Mouse (Mus musculus): ENCODE data around the gene Fbxw9.
"Not testable (repeated sequence)": the region's sequence is repeated elsewhere in the genome, so short reads cannot be mapped to it uniquely, and the experiment has no call there.

Gene Fbxw9

GRCm38 (mm10) chr8:85037681-85038531 lies 21.9 kb upstream of the Fbxw9 start:
- DNase-seq, result peak; percentile 45 to 49

GRCm38 (mm10) chr8:85043619-85044018 lies 16.2 kb upstream of the Fbxw9 start:
- DNase-seq, result no peak

- no peak for DNase-seq
Observed at GRCm38 (mm10) chr8:85057367-85057766, 2.5 kb upstream of the Fbxw9 start.

GRCm38 (mm10) chr8:85062603-85063002 lies 2.7 kb downstream of the Fbxw9 start:
- DNase-seq, result no peak

- no peak for DNase-seq
Observed at GRCm38 (mm10) chr8:85065213-85065612, 5.4 kb downstream of the Fbxw9 start.

GRCm38 (mm10) chr8:85067155-85067554 lies 7.3 kb downstream of the Fbxw9 start:
- no peak for DNase-seq

- no peak for DNase-seq
Observed at GRCm38 (mm10) chr8:85067982-85068381, 8.1 kb downstream of the Fbxw9 start, which contains the start of gene Gm5741. Gene Gm5741, minus strand, starts transcription at chr8:85067982.

GRCm38 (mm10) chr8:85071041-85071440 lies 11.2 kb downstream of the Fbxw9 start:
- DNase-seq, result no peak

GRCm38 (mm10) chr8:85071514-85072281 lies 11.8 kb downstream of the Fbxw9 start, which contains the start of gene Dhps:
Gene Dhps, plus strand, starts transcription at chr8:85071757.
- peak; percentile 92 to 94 for DNase-seq

- no peak for DNase-seq
Observed at GRCm38 (mm10) chr8:85072364-85072929, 12.6 kb downstream of the Fbxw9 start.

GRCm38 (mm10) chr8:85073041-85073612 lies 13.3 kb downstream of the Fbxw9 start:
- DNase-seq, result no peak

GRCm38 (mm10) chr8:85074167-85074566 lies 14.3 kb downstream of the Fbxw9 start:
- DNase-seq, result no peak

GRCm38 (mm10) chr8:85074617-85075016 lies 14.8 kb downstream of the Fbxw9 start:
- no peak for DNase-seq

- DNase-seq, result peak; percentile 39 to 40
Observed at GRCm38 (mm10) chr8:85076001-85076400, 16.1 kb downstream of the Fbxw9 start.

- DNase-seq, result peak; percentile 75 to 79
Observed at GRCm38 (mm10) chr8:85076993-85077392, 17.1 kb downstream of the Fbxw9 start.

GRCm38 (mm10) chr8:85080214-85080531 lies 20.3 kb downstream of the Fbxw9 start:
- no peak for DNase-seq

GRCm38 (mm10) chr8:85080532-85081215 lies 20.8 kb downstream of the Fbxw9 start, which contains the start of gene Wdr83os:
Gene Wdr83os, plus strand, starts transcription at chr8:85080740.
- peak; percentile 46 to 50 for DNase-seq

GRCm38 (mm10) chr8:85081216-85081555 lies 21.3 kb downstream of the Fbxw9 start, which contains the start of gene Wdr83:
Gene Wdr83, minus strand, starts transcription at chr8:85081306.
- peak; percentile 66 to 67 for DNase-seq

GRCm38 (mm10) chr8:85082169-85082568 lies 22.3 kb downstream of the Fbxw9 start:
- not testable (repeated sequence) for DNase-seq

- peak; percentile 97 for DNase-seq
Observed at GRCm38 (mm10) chr8:85083108-85083813, 23.4 kb downstream of the Fbxw9 start, which contains the start of gene Man2b1. Gene Man2b1, plus strand, starts transcription at chr8:85083270.

- DNase-seq, result peak in 1 of 2 experiments; percentile 40
Observed at GRCm38 (mm10) chr8:85084633-85085032, 24.8 kb downstream of the Fbxw9 start.

- DNase-seq, result no peak
Observed at GRCm38 (mm10) chr8:85086238-85086637, 26.4 kb downstream of the Fbxw9 start.

All from lung, adult 18-20 months (tissue).